Mouse (Mus musculus) megakaryocyte, embryonic 14.5 days (primary cell): ENCODE measurements around the gene Pip5k1b. TPM values are rescaled to one million over a fixed set of nuclear protein-coding genes. Genes with fewer than 3 reads are reported as not detected.

Source experiments
- H3K27me3 ChIP-seq: replicated peaks from 2 replicates; pipeline ENCODE3; 2012; ENCODE audit warnings: inconsistent platforms
- H3K36me3 ChIP-seq: replicated peaks from 2 replicates; pipeline ENCODE3; 2012; ENCODE audit warnings: low read length, inconsistent platforms, mixed read lengths
- H3K4me1 ChIP-seq: 2 replicates; pipeline ENCODE4 v1.6.1; 2012; ENCODE audit warnings: inconsistent platforms
- H3K4me3 ChIP-seq: replicated peaks from 2 replicates; pipeline ENCODE3; 2012; ENCODE audit warnings: moderate library complexity, mild to moderate bottlenecking, inconsistent platforms
- H3K9me3 ChIP-seq: 2 replicates; pipeline ENCODE4 v1.6.1; 2012; ENCODE audit warnings: inconsistent platforms
- FLI1 ChIP-seq: IDR thresholded peaks from 2 replicates; pipeline ENCODE4 v1.6.1; 2012; ENCODE audit warnings: low read length, inconsistent platforms, mixed read lengths
- GATA1 ChIP-seq: IDR thresholded peaks from 3 replicates; pipeline ENCODE4 v1.6.1; 2012; ENCODE audit warnings: mixed read lengths, low read length, inconsistent platforms, borderline replicate concordance
- polyA plus RNA-seq: library from polyadenylated mRNA; stranded (reverse); fragments of >175 nt; gene quantifications from 2 replicates; pipeline ENCODE4 v1.2.3, GENCODE M21; 2012; ENCODE audit warnings: low replicate concordance; ENCODE audit not compliant: insufficient read depth

The Pip5k1b gene
- polyA plus RNA-seq, 1 experiment, result 8.0 TPM

DNA sequence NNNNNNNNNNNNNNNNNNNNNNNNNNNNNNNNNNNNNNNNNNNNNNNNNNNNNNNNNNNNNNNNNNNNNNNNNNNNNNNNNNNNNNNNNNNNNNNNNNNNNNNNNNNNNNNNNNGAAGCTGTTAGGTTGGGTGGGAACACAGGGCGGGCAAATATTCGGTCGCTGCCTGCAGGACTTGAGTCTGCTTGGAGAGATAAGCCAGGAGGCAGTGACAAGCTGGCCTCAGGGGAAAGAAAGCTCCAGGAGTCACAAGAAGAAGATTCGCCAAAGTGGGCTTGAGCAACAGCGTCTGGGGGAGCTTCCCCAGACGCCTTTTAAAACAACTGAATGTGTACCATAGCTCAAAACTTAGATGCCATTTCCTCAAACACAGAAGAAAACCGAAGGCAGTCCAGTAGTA, 20.9 kb downstream of the Pip5k1b start:
- TF ChIP-seq GATA1 (no peak), FLI1 (no peak)
- Histone ChIP-seq H3K27me3 (no peaks in the 10 kb centered on the region), H3K9me3 (no peaks in the 10 kb centered on the region), H3K4me3 (peak overlapping the region; percentile 60), H3K4me1 (peaks cover 76% of the 10 kb centered on the region), H3K36me3 (peaks cover 21% of the 10 kb centered on the region)

DNA sequence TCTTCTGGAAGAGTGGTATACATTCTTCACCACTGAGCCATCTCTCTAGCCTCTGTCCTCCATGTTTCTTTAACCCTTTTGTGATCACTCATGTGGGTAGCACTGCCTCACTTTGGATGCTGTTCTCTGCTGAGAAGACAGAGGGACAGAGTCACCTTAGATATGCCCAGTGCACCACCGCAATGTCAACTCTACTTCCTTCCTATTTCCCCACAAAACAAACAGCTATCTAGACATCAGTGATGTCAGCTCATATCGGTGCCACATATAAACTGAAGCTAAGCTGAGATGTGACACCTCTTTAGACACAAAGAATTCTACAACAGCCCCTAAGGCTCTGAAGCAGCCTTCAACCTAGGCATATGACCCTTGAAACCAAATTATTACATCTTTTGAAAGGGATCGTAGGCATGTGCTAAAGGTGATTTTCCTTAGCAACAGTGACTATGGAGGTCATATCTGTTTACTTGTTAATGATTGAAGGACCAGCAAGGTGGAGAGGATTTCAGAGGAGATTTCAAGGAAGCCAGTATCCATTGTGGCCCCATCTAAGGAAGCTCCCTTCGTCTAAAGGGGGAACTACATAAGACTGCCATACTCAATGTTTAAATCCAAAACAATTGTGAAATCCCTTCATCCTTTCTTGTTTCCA, 26.6 kb downstream of the Pip5k1b start:
- peaks cover 73% of the 10 kb centered on the region for H3K4me1 ChIP-seq
- no peak for TF ChIP-seq GATA1
- TF ChIP-seq FLI1, result no peak

DNA sequence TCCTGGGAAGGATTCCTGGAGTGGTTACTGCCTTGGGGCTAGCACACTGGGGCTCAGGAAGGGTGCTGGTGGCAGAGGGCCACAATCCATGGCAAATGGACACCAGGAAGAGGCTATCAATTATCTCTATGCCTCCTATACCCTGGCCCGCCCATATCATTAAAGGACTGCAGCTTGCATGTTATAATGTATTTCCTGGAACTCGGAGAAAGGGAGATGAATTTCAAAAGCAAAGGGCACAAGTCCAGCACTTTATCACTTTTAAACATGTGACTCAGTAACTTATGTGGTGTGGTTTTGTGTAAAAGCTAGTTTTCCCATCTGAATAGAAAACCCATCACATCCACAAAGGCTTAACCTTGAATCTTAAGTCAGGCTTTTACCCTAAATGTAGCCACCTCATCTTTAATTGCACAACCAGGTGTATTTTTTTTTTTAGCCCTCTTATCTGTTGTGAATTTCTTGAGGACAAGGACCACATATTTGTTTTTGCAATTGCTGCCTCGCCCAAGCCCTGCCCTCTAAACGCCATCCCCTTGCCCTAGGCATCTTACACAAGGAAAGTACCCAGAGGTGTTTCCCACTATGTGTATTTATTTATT, 27.4 kb downstream of the Pip5k1b start:
- H3K9me3 ChIP-seq, result no peaks in the 10 kb centered on the region
- peaks cover 76% of the 10 kb centered on the region for H3K4me1 ChIP-seq
- H3K36me3 ChIP-seq, result peaks cover 22% of the 10 kb centered on the region
- H3K4me3 ChIP-seq, result peak overlapping the region; percentile 75
- no peaks in the 10 kb centered on the region for H3K27me3 ChIP-seq
- TF ChIP-seq GATA1 (no peak), FLI1 (no peak)

More for the DNA sequence above, 26.6 kb downstream of the Pip5k1b start:
- H3K9me3 ChIP-seq, result no peaks in the 10 kb centered on the region
- H3K4me3 ChIP-seq, result no peak overlapping the region
- peaks cover 17% of the 10 kb centered on the region for H3K36me3 ChIP-seq
- H3K27me3 ChIP-seq, result no peaks in the 10 kb centered on the region

DNA sequence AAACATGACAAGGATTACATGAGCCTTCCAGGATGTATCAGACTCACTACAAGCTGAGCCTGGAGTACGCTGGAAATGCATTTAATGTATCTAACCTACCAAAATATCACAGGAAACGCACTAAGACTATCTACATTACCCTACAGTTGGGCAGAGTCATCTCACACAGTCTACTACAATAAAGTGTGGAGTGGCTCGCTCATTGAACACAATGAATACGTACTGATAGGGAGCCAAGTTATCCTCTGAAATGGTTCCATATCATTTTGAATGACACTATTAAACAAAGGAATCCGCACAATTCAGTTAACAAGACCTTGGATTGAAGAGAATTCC, 28.1 kb downstream of the Pip5k1b start:
- peaks cover 73% of the 10 kb centered on the region for H3K4me1 ChIP-seq
- peak overlapping the region; percentile 88 for H3K4me3 ChIP-seq
- no peaks in the 10 kb centered on the region for H3K27me3 ChIP-seq
- H3K9me3 ChIP-seq, result no peaks in the 10 kb centered on the region
- H3K36me3 ChIP-seq, result peaks cover 18% of the 10 kb centered on the region
- TF ChIP-seq GATA1 (no peak), FLI1 (no peak)

DNA sequence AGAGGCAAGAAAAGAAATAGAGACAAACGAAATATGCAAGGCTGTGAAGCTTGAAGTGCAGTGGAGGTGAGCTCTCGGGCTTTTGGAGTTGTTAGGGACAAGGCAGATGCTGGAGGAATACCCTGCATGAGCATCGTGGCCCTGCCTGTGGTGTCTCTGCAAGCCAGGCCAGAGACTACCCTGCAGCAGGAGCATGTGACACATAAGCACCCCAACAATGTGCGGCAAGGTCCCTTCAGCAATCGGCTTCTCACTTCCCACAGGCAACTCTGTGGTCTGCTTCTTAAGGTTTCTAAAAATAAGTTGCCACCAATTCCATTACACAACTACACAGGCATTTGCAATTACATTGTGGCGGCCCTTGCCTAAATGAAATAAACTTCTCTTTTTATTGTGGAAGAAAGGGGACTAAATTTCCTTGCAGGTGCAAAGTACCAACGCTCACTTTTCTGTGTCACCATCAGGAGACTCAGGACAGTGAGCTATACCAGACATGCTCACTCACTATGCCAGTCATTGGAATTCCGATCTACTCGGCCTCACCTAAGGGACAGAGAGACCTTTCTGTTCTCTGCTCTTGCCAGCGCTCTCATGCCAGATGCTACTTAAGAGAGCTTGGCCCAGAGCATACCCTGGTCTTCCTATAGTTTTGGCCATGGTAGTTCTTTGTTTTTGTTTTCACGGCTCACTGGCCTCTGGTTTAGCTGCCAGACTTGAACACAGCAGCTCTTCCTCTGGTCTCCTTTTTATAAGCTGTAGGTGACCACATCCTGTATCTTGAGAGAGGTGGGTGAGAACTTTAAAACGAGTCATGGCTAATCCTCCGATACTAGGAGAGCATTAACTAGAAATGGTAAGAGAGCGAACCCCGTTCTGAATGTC, 28.7 kb downstream of the Pip5k1b start:
- H3K4me1 ChIP-seq, result peaks cover 72% of the 10 kb centered on the region
- H3K4me3 ChIP-seq, result peak overlapping the region; percentile 88
- no peaks in the 10 kb centered on the region for H3K9me3 ChIP-seq
- no peaks in the 10 kb centered on the region for H3K27me3 ChIP-seq
- H3K36me3 ChIP-seq, result peaks cover 19% of the 10 kb centered on the region
- no peak for TF ChIP-seq FLI1
- TF ChIP-seq GATA1, result no peak

DNA sequence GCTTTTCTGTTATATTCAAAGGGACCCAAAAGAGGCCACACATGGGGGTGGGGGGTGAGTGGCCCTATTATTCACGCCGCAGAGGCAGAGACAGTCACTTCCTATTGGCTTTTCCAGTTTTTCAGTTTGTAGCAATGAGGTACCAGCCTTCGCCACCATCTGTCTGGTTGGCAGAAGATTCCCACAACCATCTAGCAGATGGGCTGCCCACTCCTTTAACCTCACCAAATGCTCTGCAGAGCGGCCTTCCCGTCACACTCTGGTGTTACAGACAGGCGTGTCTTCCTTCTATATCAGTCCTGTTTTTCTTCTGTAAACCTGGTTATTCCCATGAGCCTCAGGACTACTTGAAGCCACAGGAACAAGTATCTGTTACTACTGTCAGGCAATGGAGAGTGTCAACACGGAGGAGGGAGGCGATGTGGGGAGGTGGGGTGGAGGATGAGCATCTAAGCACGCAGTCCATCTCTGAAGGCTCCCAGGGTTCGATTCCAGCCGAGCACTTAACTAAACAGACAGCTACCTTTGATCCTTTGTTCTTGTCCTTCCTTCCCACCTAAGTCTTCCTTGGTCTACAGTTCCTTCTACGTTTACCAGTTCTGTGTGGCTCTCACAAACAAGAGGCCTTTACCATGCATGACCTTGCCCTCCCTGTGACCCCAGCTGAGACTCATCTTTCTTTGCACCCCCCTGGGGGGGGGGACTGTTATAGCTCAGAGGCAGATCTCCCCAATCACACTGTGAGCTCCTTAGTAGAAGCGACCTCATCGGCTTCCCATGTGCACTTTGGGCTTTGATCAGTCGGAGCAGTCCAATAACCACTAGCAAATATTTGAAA, 32.0 kb downstream of the Pip5k1b start:
- Histone ChIP-seq H3K27me3 (no peaks in the 10 kb centered on the region), H3K36me3 (peaks cover 30% of the 10 kb centered on the region), H3K4me3 (peak overlapping the region; percentile 31), H3K9me3 (no peaks in the 10 kb centered on the region), H3K4me1 (peaks cover 75% of the 10 kb centered on the region)
- TF ChIP-seq GATA1, result no peak
- no peak for TF ChIP-seq FLI1

DNA sequence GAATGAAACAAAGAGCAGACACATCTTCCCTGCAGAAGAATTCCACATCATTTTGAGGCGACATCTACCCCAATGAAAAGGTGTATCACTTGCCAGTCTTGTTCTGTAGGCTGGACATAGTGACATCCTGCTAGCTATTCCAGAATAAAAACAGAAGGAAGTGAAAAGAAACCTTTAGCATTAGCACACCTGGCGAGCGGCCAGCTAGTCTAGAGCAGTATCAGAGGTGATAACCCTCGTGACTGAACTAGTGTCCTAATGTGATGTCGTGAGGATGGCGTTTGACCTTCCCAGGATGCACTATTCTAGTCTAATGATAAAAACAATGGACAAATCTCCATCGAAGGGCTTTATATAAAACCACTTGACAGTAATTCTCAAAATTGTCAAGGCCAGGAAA, 33.7 kb downstream of the Pip5k1b start:
- H3K9me3 ChIP-seq, result no peaks in the 10 kb centered on the region
- TF ChIP-seq GATA1 (no peak), FLI1 (no peak)
- peaks cover 69% of the 10 kb centered on the region for H3K4me1 ChIP-seq

DNA sequence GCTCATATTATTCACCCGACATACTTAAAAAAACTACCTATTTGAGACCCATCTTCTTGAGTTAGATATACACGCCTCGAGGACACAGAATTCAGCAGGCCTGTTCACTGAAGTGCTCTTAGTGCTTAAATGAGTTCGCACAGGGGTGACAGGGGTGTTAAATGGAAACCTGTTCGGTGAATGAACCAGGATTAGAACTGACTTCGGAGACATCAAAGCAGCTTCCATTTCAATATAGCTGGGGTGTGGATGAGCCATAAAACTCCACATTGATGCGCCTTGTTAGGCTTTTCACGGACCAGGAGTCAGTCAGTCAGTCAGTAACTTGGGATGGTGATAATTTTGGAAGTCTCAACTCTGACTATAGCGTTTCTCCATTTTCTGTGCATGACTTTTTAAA, 34.5 kb downstream of the Pip5k1b start:
- Histone ChIP-seq H3K27me3 (no peaks in the 10 kb centered on the region), H3K9me3 (no peaks in the 10 kb centered on the region), H3K4me1 (peaks cover 65% of the 10 kb centered on the region), H3K4me3 (no peak overlapping the region), H3K36me3 (peaks cover 30% of the 10 kb centered on the region)
- TF ChIP-seq GATA1 (no peak), FLI1 (no peak)

More for the DNA sequence above, 33.7 kb downstream of the Pip5k1b start:
- H3K4me3 ChIP-seq, result no peak overlapping the region
- H3K27me3 ChIP-seq, result no peaks in the 10 kb centered on the region
- peaks cover 30% of the 10 kb centered on the region for H3K36me3 ChIP-seq

DNA sequence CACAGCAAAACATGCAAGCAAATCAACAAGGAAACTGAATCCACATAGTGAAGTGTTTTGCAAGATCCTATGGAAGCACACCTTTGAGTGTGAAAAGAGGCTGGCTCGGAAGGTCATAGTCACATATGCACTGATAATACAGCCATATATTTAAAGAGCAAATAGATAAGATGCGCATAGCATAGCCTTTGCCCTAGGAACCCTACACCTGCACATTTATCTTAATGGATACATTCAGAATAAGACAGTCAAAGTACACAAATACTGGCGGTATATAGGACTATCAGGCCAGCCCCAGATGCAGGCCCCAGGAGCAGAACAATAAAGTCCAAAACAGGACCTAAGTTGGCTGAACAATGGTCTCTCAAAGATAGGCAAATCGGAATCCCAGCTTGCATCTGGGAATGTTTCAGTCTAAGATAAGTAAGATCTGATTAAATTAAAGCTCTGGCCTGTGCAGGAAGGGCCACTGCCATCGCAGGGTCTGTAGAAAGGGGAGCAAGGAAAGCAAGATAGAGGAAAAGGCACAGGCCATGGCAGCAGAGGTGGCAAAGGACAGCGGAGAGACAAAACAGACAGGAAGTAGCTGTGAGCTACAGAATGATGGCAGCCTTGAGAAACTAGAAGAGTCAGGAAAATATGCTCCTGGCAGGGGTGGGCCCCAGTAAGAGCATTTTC, 35.8 kb downstream of the Pip5k1b start:
- TF ChIP-seq FLI1, result no peak
- TF ChIP-seq GATA1, result no peak
- Histone ChIP-seq H3K9me3 (no peaks in the 10 kb centered on the region), H3K4me1 (peaks cover 69% of the 10 kb centered on the region)

More for the DNA sequence above, 35.8 kb downstream of the Pip5k1b start:
- no peaks in the 10 kb centered on the region for H3K27me3 ChIP-seq
- H3K36me3 ChIP-seq, result peaks cover 30% of the 10 kb centered on the region
- no peak overlapping the region for H3K4me3 ChIP-seq
